Mouse (Mus musculus): ENCODE data around the gene Ldb2. TPM values are rescaled to one million over a fixed set of nuclear protein-coding genes. Genes with fewer than 3 reads are reported as not detected.

Ldb2 gene
- total RNA-seq (2021): 10 to 100 TPM; 34.1 to 40.6 TPM
- long read RNA-seq, experiment 1, transcript Ldb2-201 (8 exons, 2,418 nt): major isoform, 8 of 18 reads
- long read RNA-seq, experiment 1, partial matches to known transcripts: 0 of 18 reads
- long read RNA-seq, experiment 1, other reads (novel, unspliced or antisense): 6 of 18 reads
- long read RNA-seq, experiment 2, transcript Ldb2-201 (8 exons, 2,418 nt): major isoform, 14 of 23 reads
- long read RNA-seq, experiment 2, partial matches to known transcripts: 1 of 23 reads
- long read RNA-seq, experiment 2, other reads (novel, unspliced or antisense): 5 of 23 reads

GRCm38 (mm10) chr5:44799053-44799860, at the start of gene Ldb2:
TSS of gene Ldb2 (minus strand) at chr5:44799680.
- DNase-seq (ENCODE audit: low spot score in 2 of 2): peak; percentile 46 to 57

GRCm38 (mm10) chr5:44831287-44831686, 31.8 kb upstream of the Ldb2 start:
- no peak for DNase-seq (ENCODE audit: low spot score in 2 of 2)

- DNase-seq (ENCODE audit: low spot score in 2 of 2): no peak
Observed at GRCm38 (mm10) chr5:44815506-44815905, 16.0 kb upstream of the Ldb2 start.

GRCm38 (mm10) chr5:44805960-44806359, 6.5 kb upstream of the Ldb2 start:
- DNase-seq (ENCODE audit: low spot score in 2 of 2): no peak

- DNase-seq (ENCODE audit: low spot score in 2 of 2): no peak
Observed at GRCm38 (mm10) chr5:44801100-44801499, 1.6 kb upstream of the Ldb2 start.

- DNase-seq (ENCODE audit: low spot score in 2 of 2): no peak
Observed at GRCm38 (mm10) chr5:44799861-44800260, 381 bp upstream of the Ldb2 start.

GRCm38 (mm10) chr5:44798493-44798892, 987 bp downstream of the Ldb2 start:
- DNase-seq (ENCODE audit: low spot score in 2 of 2): no peak

- no peak for DNase-seq (ENCODE audit: low spot score in 2 of 2)
Observed at GRCm38 (mm10) chr5:44798056-44798455, 1.4 kb downstream of the Ldb2 start.

GRCm38 (mm10) chr5:44784591-44784990, 14.9 kb downstream of the Ldb2 start:
- no peak for DNase-seq (ENCODE audit: low spot score in 2 of 2)

GRCm38 (mm10) chr5:44779340-44779739, 20.1 kb downstream of the Ldb2 start:
- DNase-seq (ENCODE audit: low spot score in 2 of 2): no peak

GRCm38 (mm10) chr5:44768472-44768871, 31.0 kb downstream of the Ldb2 start:
- DNase-seq (ENCODE audit: low spot score in 2 of 2): no peak

GRCm38 (mm10) chr5:44764911-44765310, 34.6 kb downstream of the Ldb2 start:
- no peak for DNase-seq (ENCODE audit: low spot score in 2 of 2)

- DNase-seq (ENCODE audit: low spot score in 2 of 2): no peak
Observed at GRCm38 (mm10) chr5:44759178-44759577, 40.3 kb downstream of the Ldb2 start.

GRCm38 (mm10) chr5:44754156-44754910, 45.1 kb downstream of the Ldb2 start:
- no peak for DNase-seq (ENCODE audit: low spot score in 2 of 2)

- DNase-seq (ENCODE audit: low spot score in 2 of 2): no peak
Observed at GRCm38 (mm10) chr5:44745706-44746105, 53.8 kb downstream of the Ldb2 start.

GRCm38 (mm10) chr5:44736366-44736765, 63.1 kb downstream of the Ldb2 start:
- no peak for DNase-seq (ENCODE audit: low spot score in 2 of 2)

GRCm38 (mm10) chr5:44734131-44734723, 65.3 kb downstream of the Ldb2 start:
- peak in 1 of 2 experiments; percentile 31 for DNase-seq (ENCODE audit: low spot score in 2 of 2)

- no peak for DNase-seq (ENCODE audit: low spot score in 2 of 2)
Observed at GRCm38 (mm10) chr5:44729646-44730310, 69.7 kb downstream of the Ldb2 start.

GRCm38 (mm10) chr5:44727995-44728394, 71.5 kb downstream of the Ldb2 start:
- DNase-seq (ENCODE audit: low spot score in 2 of 2): no peak

GRCm38 (mm10) chr5:44726546-44727476, 72.7 kb downstream of the Ldb2 start:
- DNase-seq (ENCODE audit: low spot score in 2 of 2): no peak
